Mouse (Mus musculus) forebrain, embryonic 11.5 days (tissue): ENCODE results near the gene Tmtc4. TPM values are rescaled to one million over a fixed set of nuclear protein-coding genes. Genes with fewer than 3 reads are reported as not detected.

Experiments used
- ATAC-seq: fragments of 200-750 bp; cut with Nextera tagmentation; replicated peaks from 2 replicates; pipeline ENCODE4 v1.8.0; 2017; ENCODE audit warnings: moderate TSS enrichment; ENCODE audit not compliant: low FRiP score
- DNase-seq: peaks from one replicate; pipeline ENCODE4 v3.0.0-alpha.2; 2017; ENCODE audit warnings: low spot score
- H3K27ac ChIP-seq: fragments of 300-500 bp; sonication (generic); 2 replicates; pipeline ENCODE4 v1.5.1; 2014; ENCODE audit warnings: low read depth, low read length
- H3K27me3 ChIP-seq: fragments of 300-500 bp; sonication (generic); 2 replicates; pipeline ENCODE4 v1.6.1; 2014; ENCODE audit warnings: mild to moderate bottlenecking, low read length, mixed read lengths; ENCODE audit not compliant: control insufficient read depth, insufficient read depth
- H3K36me3 ChIP-seq: fragments of 300-500 bp; sonication (generic); 2 replicates; pipeline ENCODE4 v1.6.1; 2014; ENCODE audit warnings: mild to moderate bottlenecking, low read length, moderate library complexity, mixed read lengths; ENCODE audit not compliant: control insufficient read depth, insufficient read depth
- H3K4me1 ChIP-seq: fragments of 300-500 bp; sonication (generic); replicated peaks from 2 replicates; pipeline ENCODE4 v1.6.1; 2014; ENCODE audit warnings: low read length, mixed read lengths; ENCODE audit not compliant: control insufficient read depth, insufficient read depth
- H3K4me2 ChIP-seq: fragments of 300-500 bp; sonication (generic); 2 replicates; pipeline ENCODE4 v1.6.1; 2014; ENCODE audit warnings: low read depth, mild to moderate bottlenecking, low read length, moderate library complexity, mixed read lengths; ENCODE audit not compliant: severe bottlenecking
- H3K4me3 ChIP-seq: fragments of 300-500 bp; sonication (generic); 2 replicates; pipeline ENCODE4 v1.5.1; 2014; ENCODE audit warnings: low read depth, low read length
- H3K9ac ChIP-seq: fragments of 300-500 bp; sonication (generic); 2 replicates; pipeline ENCODE4 v1.6.1; 2014; ENCODE audit warnings: low read length
- H3K9me3 ChIP-seq: fragments of 300-500 bp; sonication (generic); 2 replicates; pipeline ENCODE4 v1.6.1; 2016; ENCODE audit warnings: low read length, mixed read lengths; ENCODE audit not compliant: control insufficient read depth
- WGBS: fragments of 180-500 bp; shearing (Covaris S2); extraction: QIAGEN DNeasy Blood & Tissue Kit; methylation state at CpG from one replicate; pipeline ENCODE4 v1.1.7; 2014; 5-methylcytosine and 5-hydroxymethylcytosine counted together
- polyA plus RNA-seq: library from polyadenylated mRNA; unstranded; fragments of >200 nt; fragmentation: Nextera tagmentation; extraction: Ambion mirVana; gene quantifications from 2 replicates; pipeline ENCODE4 v1.2.1, GENCODE M21; 2014

Tmtc4 gene
- polyA plus RNA-seq, 1 experiment from 2014 or later: 37.2 TPM

- WGBS: 89% methylated on average over 1 of the region's 1 CpGs
- peaks cover 5% of the 10 kb centered on the region; the same call in 1 of the 2 replicates for H3K4me1 ChIP-seq
- H3K9me3 ChIP-seq: no peaks in the 10 kb centered on the region
- no peak overlapping the region for H3K9ac ChIP-seq
- no peak for DNase-seq
- no peaks in the 10 kb centered on the region for H3K27me3 ChIP-seq
- no peak for ATAC-seq
- H3K4me3 ChIP-seq: no peak overlapping the region
- H3K36me3 ChIP-seq: no peaks in the 10 kb centered on the region
- no peak overlapping the region for H3K27ac ChIP-seq
- no peak overlapping the region for H3K4me2 ChIP-seq
These were observed 95.4 kb downstream of the Tmtc4 start for GRCm38 (mm10) chr14:122888480-122888872.

DNA sequence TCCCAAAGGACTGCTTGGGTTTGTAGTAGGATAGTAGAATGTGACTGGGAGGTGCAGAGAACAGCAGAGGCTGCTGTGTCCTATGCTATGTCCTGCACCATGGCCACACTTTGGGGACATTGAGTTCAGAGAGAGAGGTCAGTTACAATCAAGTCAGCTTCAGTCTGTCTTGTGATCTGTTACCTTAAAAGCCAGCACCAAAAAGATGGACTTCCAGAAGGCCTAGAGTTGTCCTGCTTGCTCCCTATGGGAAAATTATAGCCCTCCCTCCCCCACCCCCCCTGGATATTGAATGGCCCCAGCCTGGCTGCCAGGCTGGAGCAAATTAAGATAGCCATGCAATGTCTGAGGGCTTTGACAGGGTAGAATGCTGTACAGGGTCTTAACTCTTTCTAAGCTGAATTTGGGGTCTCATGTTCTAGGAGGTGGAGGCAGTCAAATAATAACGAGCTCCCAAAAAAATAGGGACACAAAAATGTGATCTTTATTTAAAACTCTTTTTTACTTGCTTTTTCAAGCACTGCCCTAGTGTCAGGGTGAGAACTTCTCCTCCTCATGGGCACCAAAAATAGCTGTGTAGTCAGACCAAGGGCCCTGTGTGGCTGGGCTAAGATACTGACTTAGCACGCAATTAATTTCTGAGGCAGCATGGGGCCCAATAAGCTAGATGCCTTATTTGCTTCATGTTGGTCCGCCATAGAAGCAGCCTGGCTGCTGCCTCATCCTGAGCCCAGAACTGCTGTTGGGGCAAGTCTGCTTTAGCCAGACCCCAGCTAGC is 95.9 kb downstream of the Tmtc4 start:
- no peak overlapping the region for H3K27ac ChIP-seq
- no peaks in the 10 kb centered on the region for H3K27me3 ChIP-seq
- ATAC-seq: no peak
- H3K9ac ChIP-seq: no peak overlapping the region
- H3K4me3 ChIP-seq: no peak overlapping the region
- H3K9me3 ChIP-seq: no peaks in the 10 kb centered on the region
- H3K4me2 ChIP-seq: no peak overlapping the region
- 77% methylated on average over 3 of the region's 3 CpGs for WGBS
- H3K4me1 ChIP-seq: peaks cover 11% of the 10 kb centered on the region; the same call in 1 of the 2 replicates
- DNase-seq: no peak
- H3K36me3 ChIP-seq: no peaks in the 10 kb centered on the region

DNA sequence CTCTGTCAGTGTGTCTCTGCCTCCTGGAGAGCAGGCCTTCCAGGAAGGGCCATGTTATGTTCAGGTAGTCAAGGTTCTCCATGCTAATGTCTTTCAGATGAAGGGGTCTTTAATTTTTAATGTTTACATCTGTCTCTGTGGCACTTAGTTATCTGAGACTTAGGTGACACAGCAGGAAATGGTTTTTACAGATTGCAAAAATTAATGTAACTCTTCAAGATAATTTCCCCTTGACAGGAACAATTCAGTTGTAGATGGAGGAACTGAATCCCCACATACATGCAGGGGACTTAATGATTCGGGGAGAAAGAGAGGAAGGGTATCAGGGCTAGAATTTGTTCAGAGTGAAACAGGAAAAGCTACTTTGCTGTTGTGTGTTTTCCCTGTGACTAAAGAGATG is 96.6 kb downstream of the Tmtc4 start:
- Histone ChIP-seq H3K36me3 (no peaks in the 10 kb centered on the region), H3K4me2 (no peak overlapping the region), H3K4me1 (peaks cover 17% of the 10 kb centered on the region; the same call in 1 of the 2 replicates), H3K27ac (no peak overlapping the region), H3K9me3 (no peaks in the 10 kb centered on the region), H3K4me3 (no peak overlapping the region), H3K9ac (no peak overlapping the region), H3K27me3 (no peaks in the 10 kb centered on the region)
- no peak for DNase-seq
- no peak for ATAC-seq
- WGBS: 82% methylated on average over 1 of the region's 1 CpGs

GRCm38 (mm10) chr14:122885893-122886292 is 97.9 kb downstream of the Tmtc4 start:
- Histone ChIP-seq H3K9ac (no peak overlapping the region), H3K4me3 (no peak overlapping the region), H3K36me3 (no peaks in the 10 kb centered on the region), H3K4me1 (peaks cover 22% of the 10 kb centered on the region; the same call in 1 of the 2 replicates), H3K9me3 (no peaks in the 10 kb centered on the region), H3K27ac (no peak overlapping the region), H3K27me3 (no peaks in the 10 kb centered on the region), H3K4me2 (no peak overlapping the region)
- ATAC-seq (no peak), DNase-seq (no peak)
- 94% methylated on average over 7 of the region's 7 CpGs for WGBS

DNA sequence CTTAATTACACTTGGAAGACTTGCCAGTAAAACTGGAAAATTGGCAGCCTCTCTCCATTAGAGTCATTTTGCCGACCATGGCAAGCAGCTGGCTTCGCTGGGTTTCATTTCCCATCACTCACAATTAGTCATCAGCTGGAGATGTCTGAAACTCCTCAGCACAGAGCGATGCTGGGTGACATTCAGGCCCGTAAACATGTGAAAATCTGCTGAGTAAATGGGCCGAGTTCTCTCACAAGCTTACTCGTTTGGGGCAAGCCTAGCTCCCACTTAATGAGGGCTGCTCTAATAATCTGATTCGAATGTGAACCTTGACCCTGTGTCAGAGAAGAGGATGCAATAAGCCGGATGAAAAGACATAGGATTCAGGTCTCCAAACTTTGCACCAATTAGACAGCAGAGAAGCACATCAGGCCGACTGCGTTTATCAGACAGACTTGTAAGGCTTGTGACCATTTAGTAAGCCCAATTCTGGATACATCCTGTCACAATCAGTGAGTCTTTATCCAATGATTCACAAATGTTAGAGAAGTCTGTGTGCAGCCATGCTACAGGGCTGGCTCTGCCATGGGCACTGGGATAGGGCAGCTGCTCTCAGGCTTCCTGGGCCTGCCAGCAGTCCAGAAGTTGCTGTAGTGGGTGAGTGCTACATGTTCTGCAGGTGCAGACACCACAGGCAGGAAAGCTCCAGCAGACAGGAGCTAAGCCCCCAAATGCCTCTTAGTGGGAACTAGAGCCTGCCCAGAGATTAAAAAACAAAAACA is 99.8 kb downstream of the Tmtc4 start:
- H3K36me3 ChIP-seq: no peaks in the 10 kb centered on the region
- 26% methylated on average over 10 of the region's 10 CpGs for WGBS
- no peak overlapping the region for H3K4me2 ChIP-seq
- no peak overlapping the region for H3K9ac ChIP-seq
- no peaks in the 10 kb centered on the region for H3K9me3 ChIP-seq
- H3K4me3 ChIP-seq: no peak overlapping the region
- peaks cover 22% of the 10 kb centered on the region; the same call in 1 of the 2 replicates for H3K4me1 ChIP-seq
- H3K27me3 ChIP-seq: no peaks in the 10 kb centered on the region
- DNase-seq (no peak), ATAC-seq (peak; percentile 32)
- H3K27ac ChIP-seq: 0 out of 2 replicates have a peak overlapping the region, but pooled peaks have one; percentile 2

GRCm38 (mm10) chr14:122883410-122883806 is 100.4 kb downstream of the Tmtc4 start:
- H3K4me3 ChIP-seq: no peak overlapping the region
- ATAC-seq (peak; percentile 49), DNase-seq (no peak)
- peak overlapping the region; percentile 4; the same call in 1 of the 2 replicates for H3K27ac ChIP-seq
- H3K4me2 ChIP-seq: no peak overlapping the region
- H3K4me1 ChIP-seq: peaks cover 22% of the 10 kb centered on the region; the same call in 1 of the 2 replicates
- no peaks in the 10 kb centered on the region for H3K36me3 ChIP-seq
- WGBS: 48% methylated on average over 4 of the region's 4 CpGs
- no peaks in the 10 kb centered on the region for H3K27me3 ChIP-seq
- no peaks in the 10 kb centered on the region for H3K9me3 ChIP-seq
- H3K9ac ChIP-seq: no peak overlapping the region

GRCm38 (mm10) chr14:122882795-122883409 is 100.9 kb downstream of the Tmtc4 start:
- DNase-seq (no peak), ATAC-seq (peak; percentile 26)
- H3K27me3 ChIP-seq: no peaks in the 10 kb centered on the region
- peaks cover 22% of the 10 kb centered on the region; the same call in 1 of the 2 replicates for H3K4me1 ChIP-seq
- H3K36me3 ChIP-seq: no peaks in the 10 kb centered on the region
- H3K4me2 ChIP-seq: no peak overlapping the region
- no peak overlapping the region for H3K9ac ChIP-seq
- no peak overlapping the region for H3K4me3 ChIP-seq
- peak overlapping the region; percentile 4; the same call in 1 of the 2 replicates for H3K27ac ChIP-seq
- H3K9me3 ChIP-seq: no peaks in the 10 kb centered on the region
- WGBS: 63% methylated on average over 7 of the region's 7 CpGs

DNA sequence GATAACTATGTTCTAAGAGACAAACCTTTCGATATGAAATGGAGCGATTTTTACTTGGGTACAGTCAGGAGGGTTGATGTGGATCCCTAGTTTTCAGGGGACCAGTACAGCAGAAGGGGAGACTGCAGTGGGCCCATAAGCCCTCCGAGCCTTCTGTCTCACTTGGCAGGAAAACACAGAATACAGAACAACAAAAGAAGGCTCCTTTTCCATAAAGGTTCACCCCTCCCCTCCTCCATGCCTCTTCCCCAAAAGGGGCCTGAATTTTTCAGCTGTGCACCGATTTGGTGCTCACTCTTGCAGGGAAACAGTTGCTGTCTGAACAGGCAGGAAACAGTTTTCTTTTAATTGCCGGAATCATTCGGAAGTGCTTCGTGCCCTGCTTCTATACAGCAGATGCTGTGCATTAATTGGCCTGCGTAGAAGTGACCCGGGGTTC is 101.6 kb downstream of the Tmtc4 start:
- Histone ChIP-seq H3K4me3 (no peak overlapping the region), H3K4me1 (peaks cover 22% of the 10 kb centered on the region; the same call in 1 of the 2 replicates), H3K4me2 (no peak overlapping the region), H3K9ac (no peak overlapping the region), H3K27ac (no peak overlapping the region), H3K36me3 (no peaks in the 10 kb centered on the region), H3K27me3 (no peaks in the 10 kb centered on the region), H3K9me3 (no peaks in the 10 kb centered on the region)
- ATAC-seq (peak; percentile 51), DNase-seq (no peak)
- 42% methylated on average over 9 of the region's 9 CpGs for WGBS
